Mouse (Mus musculus) spleen, postnatal 4 days (tissue): ENCODE results near the gene Olfr1195.
"Not testable (repeated sequence)": the region's sequence is repeated elsewhere in the genome, so short reads cannot be mapped to it uniquely, and the experiment has no call there.

Experiments used
- DNase-seq, 2 experiments: peaks; one replicate each; pipeline ENCODE4 v3.0.0; 2022; ENCODE audit warnings: low spot score in 2 of 2

Gene Olfr1195

GRCm38 (mm10) chr2:88689087-88689486, at the start of gene Olfr1195:
TSS of gene Olfr1195 (minus strand) at chr2:88689187.
- no peak for DNase-seq

GRCm38 (mm10) chr2:88732266-88732665, 43.3 kb upstream of the Olfr1195 start, which contains the start of gene Olfr1197:
TSS of gene Olfr1197 (minus strand) at chr2:88732366.
- DNase-seq, result no peak

GRCm38 (mm10) chr2:88704497-88704896, 15.5 kb upstream of the Olfr1195 start, which contains the start of gene Olfr1196:
TSS of gene Olfr1196 (minus strand) at chr2:88704597.
- no peak for DNase-seq

- DNase-seq, result not testable (repeated sequence)
Observed at GRCm38 (mm10) chr2:88675328-88675727, 13.7 kb downstream of the Olfr1195 start, which contains the start of gene Olfr1193. TSS of gene Olfr1193 (plus strand) at chr2:88675628.

- no peak for DNase-seq
Observed at GRCm38 (mm10) chr2:88648209-88648608, 40.8 kb downstream of the Olfr1195 start, which contains the start of gene Olfr1192-ps1. TSS of gene Olfr1192-ps1 (plus strand) at chr2:88648509.

GRCm38 (mm10) chr2:88640242-88640641, 48.7 kb downstream of the Olfr1195 start, which contains the start of gene Olfr1191-ps1:
TSS of gene Olfr1191-ps1 (plus strand) at chr2:88640542.
- not testable (repeated sequence) for DNase-seq
